Mouse (Mus musculus): ENCODE measurements around the gene Eme2. TPM values are rescaled to one million over a fixed set of nuclear protein-coding genes. Genes with fewer than 3 reads are reported as not detected.

The Eme2 gene
- polyA plus RNA-seq, 1 experiment from 2014 or later, result 23.0 TPM

DNA sequence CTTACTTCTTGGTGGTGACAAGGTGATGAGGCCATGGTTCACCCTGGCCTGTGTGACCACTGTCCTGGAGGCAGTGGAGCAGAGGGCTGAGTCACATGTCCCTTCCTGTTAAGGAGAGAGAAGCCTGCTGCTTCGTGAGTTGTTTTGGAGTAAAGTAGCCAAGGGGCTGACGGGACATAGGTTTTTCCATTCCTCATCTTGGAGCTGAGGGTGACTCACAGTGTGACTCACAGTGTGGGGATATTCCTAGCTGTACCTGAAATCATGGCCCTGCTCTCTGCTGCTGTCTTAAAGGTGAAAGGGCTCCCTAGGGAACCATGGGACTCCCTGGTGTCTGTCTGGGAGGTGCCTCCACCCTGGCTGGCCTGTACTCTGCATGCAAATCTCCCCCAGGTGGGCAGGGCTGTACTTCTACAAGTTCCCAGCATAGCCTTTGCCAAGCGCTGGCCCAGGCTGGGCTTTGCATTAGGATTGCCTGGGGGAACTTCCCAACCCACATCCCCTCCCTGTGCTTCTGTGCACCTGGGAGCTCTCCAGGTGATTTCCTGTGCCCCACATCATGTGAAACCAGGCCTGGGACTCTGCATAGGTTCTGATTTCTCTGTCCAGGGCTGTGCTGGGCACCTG, 38.9 kb downstream of the Eme2 start:
- DNase-seq (ENCODE audit: low spot score) (no peak), ATAC-seq (ENCODE audit: low read depth) (no peak)
- Histone ChIP-seq H3K27me3 (replicated peaks; ENCODE audit: control insufficient read depth, insufficient read depth, low read length) (peaks cover 9% of the 10 kb centered on the region; the same call in 1 of the 2 replicates), H3K4me3 (ENCODE audit: low read depth, low read length) (no peak overlapping the region), H3K9ac (ENCODE audit: low read depth, low read length) (no peak overlapping the region), H3K36me3 (ENCODE audit: control insufficient read depth, insufficient read depth, low read length) (peaks cover 37% of the 10 kb centered on the region), H3K4me1 (ENCODE audit: control insufficient read depth, insufficient read depth, low read length) (peaks cover 4% of the 10 kb centered on the region; the same call in 1 of the 2 replicates), H3K27ac (replicated peaks; ENCODE audit: low read depth, low read length) (no peak overlapping the region), H3K9me3 (ENCODE audit: control insufficient read depth, low read length) (no peaks in the 10 kb centered on the region), H3K4me2 (ENCODE audit: low read depth, low read length) (no peak overlapping the region)
- 86% methylated on average over 3 of the region's 3 CpGs for WGBS

DNA sequence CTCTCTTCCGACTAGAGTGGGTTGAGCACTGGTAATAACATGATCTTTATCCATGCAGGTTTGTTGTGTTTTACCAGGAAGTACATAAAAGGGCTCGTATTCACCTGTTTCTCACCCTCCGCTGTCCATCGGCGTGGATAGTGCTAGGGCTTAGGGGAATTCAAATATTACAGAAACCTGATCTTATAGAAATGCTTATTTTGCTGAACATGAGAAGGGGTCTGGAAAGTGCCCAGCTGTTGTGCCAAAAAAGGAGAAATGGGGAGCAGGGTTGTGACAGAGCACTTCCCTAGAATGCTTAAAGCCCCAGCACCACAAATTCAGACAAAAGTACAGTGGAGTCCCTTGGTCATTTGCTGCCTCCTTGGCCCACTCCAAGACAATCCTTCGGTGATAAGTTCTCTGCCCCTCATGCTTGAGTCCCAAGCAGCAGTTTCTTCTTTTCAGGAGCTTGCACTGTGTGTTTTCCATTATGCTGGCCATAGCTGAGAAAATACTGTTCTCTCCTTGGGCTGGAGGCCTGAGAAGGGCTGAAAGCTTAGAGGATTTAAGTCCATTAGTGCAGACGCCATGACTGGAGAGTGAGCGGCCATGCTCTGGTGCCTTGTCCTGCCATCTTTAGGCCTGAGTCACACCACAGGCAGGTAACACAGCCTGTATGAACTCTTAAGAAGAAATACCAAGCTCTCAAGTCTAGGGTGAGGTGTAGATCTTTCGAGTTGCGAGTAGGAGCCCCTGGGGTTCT, 43.3 kb downstream of the Eme2 start:
- peaks cover 13% of the 10 kb centered on the region for H3K4me1 ChIP-seq (ENCODE audit: control insufficient read depth, insufficient read depth, low read length)
- no peaks in the 10 kb centered on the region for H3K9me3 ChIP-seq (ENCODE audit: control insufficient read depth, low read length)
- H3K9ac ChIP-seq (ENCODE audit: low read depth, low read length), result peak overlapping the region; percentile 72
- no peak for DNase-seq (ENCODE audit: low spot score)
- peak overlapping the region; percentile 65 for H3K4me2 ChIP-seq (ENCODE audit: low read depth, low read length)
- peaks cover 9% of the 10 kb centered on the region; the same call in 1 of the 2 replicates for H3K27me3 ChIP-seq (replicated peaks; ENCODE audit: control insufficient read depth, insufficient read depth, low read length)
- peaks cover 24% of the 10 kb centered on the region for H3K36me3 ChIP-seq (ENCODE audit: control insufficient read depth, insufficient read depth, low read length)
- peak overlapping the region; percentile 88 for H3K4me3 ChIP-seq (ENCODE audit: low read depth, low read length)
- H3K27ac ChIP-seq (replicated peaks; ENCODE audit: low read depth, low read length), result no peak overlapping the region
- ATAC-seq (ENCODE audit: low read depth), result no peak
- 74% methylated on average over 10 of the region's 10 CpGs for WGBS

DNA sequence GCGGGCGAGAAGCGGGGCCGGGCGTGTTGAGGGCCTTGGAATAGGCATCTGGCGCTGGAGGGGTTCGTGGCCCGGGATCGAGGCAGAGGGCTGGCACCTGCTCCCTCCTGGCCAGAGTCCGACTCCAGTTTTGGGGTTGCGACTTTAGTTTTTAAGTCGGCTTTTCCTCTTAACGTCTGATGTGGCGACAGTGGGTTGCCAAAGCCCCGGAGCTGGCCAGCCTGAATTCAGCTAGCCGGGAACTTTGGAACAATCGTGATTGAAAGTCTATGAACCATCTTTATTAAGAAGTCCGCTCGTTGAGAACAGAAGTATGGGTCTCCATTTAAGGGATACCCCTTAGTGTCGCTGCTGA, 44.1 kb downstream of the Eme2 start:
- peak overlapping the region; percentile 65 for H3K4me2 ChIP-seq (ENCODE audit: low read depth, low read length)
- H3K9me3 ChIP-seq (ENCODE audit: control insufficient read depth, low read length), result no peaks in the 10 kb centered on the region
- no peak for DNase-seq (ENCODE audit: low spot score)
- peak overlapping the region; percentile 88 for H3K4me3 ChIP-seq (ENCODE audit: low read depth, low read length)
- peaks cover 13% of the 10 kb centered on the region for H3K4me1 ChIP-seq (ENCODE audit: control insufficient read depth, insufficient read depth, low read length)
- H3K36me3 ChIP-seq (ENCODE audit: control insufficient read depth, insufficient read depth, low read length), result peaks cover 22% of the 10 kb centered on the region
- H3K27me3 ChIP-seq (replicated peaks; ENCODE audit: control insufficient read depth, insufficient read depth, low read length), result peaks cover 9% of the 10 kb centered on the region; the same call in 1 of the 2 replicates
- H3K9ac ChIP-seq (ENCODE audit: low read depth, low read length), result peak overlapping the region; percentile 72
- WGBS, result 3% methylated on average over 15 of the region's 20 CpGs
- ATAC-seq (ENCODE audit: low read depth), result no peak
- H3K27ac ChIP-seq (replicated peaks; ENCODE audit: low read depth, low read length), result no peak overlapping the region

DNA sequence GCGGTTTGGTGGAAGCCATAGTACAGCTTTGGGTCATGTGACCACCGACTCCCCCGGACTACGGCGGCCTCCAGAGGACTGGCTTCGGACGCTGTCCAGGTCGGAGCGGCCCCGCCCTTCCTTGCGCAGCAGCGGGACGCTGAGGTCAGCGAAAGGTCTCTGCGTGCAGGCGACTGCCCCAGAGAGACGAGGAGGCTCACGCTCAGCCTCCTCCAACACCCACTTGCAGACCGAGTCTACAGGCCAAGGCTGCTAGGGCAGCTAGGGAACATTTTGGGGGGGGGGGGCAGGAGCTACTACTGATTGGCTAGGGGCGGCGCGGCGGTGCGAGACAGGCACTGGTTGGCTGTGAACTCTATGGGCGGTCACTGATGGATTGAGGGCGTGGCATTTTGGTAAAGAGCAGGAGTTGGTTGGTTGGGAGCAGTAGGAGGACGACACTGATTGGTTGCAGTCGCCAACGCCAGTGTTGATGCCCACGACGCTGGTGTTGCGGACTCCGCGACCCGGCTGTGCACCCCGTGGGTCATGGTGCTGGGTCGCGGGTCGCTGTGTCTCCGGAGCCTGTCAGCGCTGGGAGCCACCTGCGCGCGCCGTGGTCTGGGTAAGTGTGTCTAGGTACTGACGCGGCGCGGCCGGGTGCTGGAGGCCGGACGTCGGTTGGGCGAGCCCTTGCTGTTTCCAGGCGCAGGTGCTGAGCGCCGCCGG, 44.7 kb downstream of the Eme2 start, which contains the start of gene Fahd1:
Fahd1 (minus strand) TSS at position 300 of the 708 bp plus-strand sequence.
- WGBS, result under 1% methylated on average over 51 of the region's 58 CpGs

DNA sequence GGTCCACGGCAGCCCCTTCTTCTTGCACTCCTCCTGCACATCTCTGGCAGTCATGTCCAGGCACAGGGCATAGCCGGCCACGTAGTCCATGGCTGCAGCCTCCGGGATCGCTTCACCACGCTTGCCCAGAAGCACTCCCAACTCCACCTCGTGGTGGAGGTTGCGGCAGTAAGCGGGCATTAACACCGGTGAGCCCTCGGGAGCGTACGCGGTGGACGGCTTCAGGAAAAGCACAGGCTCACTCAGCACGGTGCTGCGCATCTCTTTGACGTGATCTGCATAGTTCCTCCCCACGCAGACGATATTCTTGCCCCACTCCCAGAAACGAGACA, 45.2 kb downstream of the Eme2 start:
- H3K36me3 ChIP-seq (ENCODE audit: control insufficient read depth, insufficient read depth, low read length), result peaks cover 17% of the 10 kb centered on the region
- H3K9ac ChIP-seq (ENCODE audit: low read depth, low read length), result peak overlapping the region; percentile 76
- peak overlapping the region; percentile 85 for H3K27ac ChIP-seq (replicated peaks; ENCODE audit: low read depth, low read length)
- H3K4me2 ChIP-seq (ENCODE audit: low read depth, low read length), result peak overlapping the region; percentile 65
- H3K27me3 ChIP-seq (replicated peaks; ENCODE audit: control insufficient read depth, insufficient read depth, low read length), result peaks cover 9% of the 10 kb centered on the region; the same call in 1 of the 2 replicates
- no peak for DNase-seq (ENCODE audit: low spot score)
- H3K4me1 ChIP-seq (ENCODE audit: control insufficient read depth, insufficient read depth, low read length), result peaks cover 13% of the 10 kb centered on the region
- ATAC-seq (ENCODE audit: low read depth), result peak; percentile 50; the same call in 1 of the 2 replicates
- no peaks in the 10 kb centered on the region for H3K9me3 ChIP-seq (ENCODE audit: control insufficient read depth, low read length)
- peak overlapping the region; percentile 88 for H3K4me3 ChIP-seq (ENCODE audit: low read depth, low read length)
- under 1% methylated on average over 18 of the region's 21 CpGs for WGBS

More for the DNA sequence above, 44.7 kb downstream of the Eme2 start, which contains the start of gene Fahd1:
- Histone ChIP-seq H3K9ac (ENCODE audit: low read depth, low read length) (peak within 1 kb of the TSS; percentile 76), H3K27ac (replicated peaks; ENCODE audit: low read depth, low read length) (peak within 1 kb of the TSS; percentile 85), H3K9me3 (ENCODE audit: control insufficient read depth, low read length) (no peaks in the 10 kb centered on the region), H3K4me2 (ENCODE audit: low read depth, low read length) (peak within 1 kb of the TSS; percentile 65), H3K27me3 (replicated peaks; ENCODE audit: control insufficient read depth, insufficient read depth, low read length) (peaks cover 9% of the 10 kb centered on the region; the same call in 1 of the 2 replicates), H3K4me1 (ENCODE audit: control insufficient read depth, insufficient read depth, low read length) (peaks cover 13% of the 10 kb centered on the region), H3K4me3 (ENCODE audit: low read depth, low read length) (peak within 1 kb of the TSS; percentile 88), H3K36me3 (ENCODE audit: control insufficient read depth, insufficient read depth, low read length) (peaks cover 19% of the 10 kb centered on the region)
- DNase-seq (ENCODE audit: low spot score), result peak; percentile 99
- peak; percentile 100 for ATAC-seq (ENCODE audit: low read depth)

DNA sequence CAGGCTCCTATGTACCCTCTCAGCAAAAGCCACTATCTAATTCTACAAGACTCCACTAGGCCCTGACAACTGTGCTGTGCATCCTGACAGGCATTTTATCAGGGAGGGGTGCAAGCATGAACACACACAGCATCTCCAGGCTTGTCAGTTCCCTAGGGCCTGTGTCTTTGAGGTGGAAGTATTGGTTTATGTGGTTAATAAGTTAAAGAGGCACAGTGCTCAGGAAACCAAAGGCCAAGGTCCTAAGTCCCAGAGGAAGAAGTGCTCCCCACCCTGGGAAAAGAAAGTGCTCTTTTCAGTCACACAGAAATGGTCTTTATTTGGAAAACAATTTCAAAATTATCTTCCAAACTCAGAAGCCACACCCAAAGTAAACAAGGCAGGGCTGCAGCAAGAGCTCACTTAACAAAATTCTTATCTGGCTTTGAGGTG, 46.3 kb downstream of the Eme2 start:
- H3K9me3 ChIP-seq (ENCODE audit: control insufficient read depth, low read length), result no peaks in the 10 kb centered on the region
- H3K4me3 ChIP-seq (ENCODE audit: low read depth, low read length), result peak overlapping the region; percentile 88; the same call in 1 of the 2 replicates
- DNase-seq (ENCODE audit: low spot score) (no peak), ATAC-seq (ENCODE audit: low read depth) (no peak)
- peaks cover 10% of the 10 kb centered on the region for H3K36me3 ChIP-seq (ENCODE audit: control insufficient read depth, insufficient read depth, low read length)
- H3K27ac ChIP-seq (replicated peaks; ENCODE audit: low read depth, low read length), result no peak overlapping the region
- H3K9ac ChIP-seq (ENCODE audit: low read depth, low read length), result no peak overlapping the region
- H3K27me3 ChIP-seq (replicated peaks; ENCODE audit: control insufficient read depth, insufficient read depth, low read length), result peaks cover 9% of the 10 kb centered on the region; the same call in 1 of the 2 replicates
- H3K4me1 ChIP-seq (ENCODE audit: control insufficient read depth, insufficient read depth, low read length), result peaks cover 13% of the 10 kb centered on the region
- peak overlapping the region; percentile 65 for H3K4me2 ChIP-seq (ENCODE audit: low read depth, low read length)

DNA sequence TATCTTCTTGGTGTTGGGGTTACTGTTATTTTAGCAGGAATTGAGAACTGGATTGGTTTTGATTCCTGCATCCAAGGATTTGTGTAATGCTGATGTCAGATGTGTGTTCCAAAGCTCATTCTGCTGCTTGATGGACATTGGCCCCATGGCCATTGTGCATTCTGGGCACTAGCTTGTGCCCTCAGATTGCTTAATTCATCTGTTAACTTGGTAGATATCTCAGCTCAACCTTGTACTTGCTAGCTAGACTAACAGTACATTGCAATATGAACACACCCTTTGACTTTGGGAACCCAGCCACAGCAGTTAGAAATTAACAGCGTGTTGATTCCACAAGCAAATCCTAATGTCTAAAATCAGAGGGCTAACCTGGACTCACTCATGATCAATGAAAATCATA, 47.5 kb downstream of the Eme2 start:
- H3K9me3 ChIP-seq (ENCODE audit: control insufficient read depth, low read length), result no peaks in the 10 kb centered on the region
- H3K36me3 ChIP-seq (ENCODE audit: control insufficient read depth, insufficient read depth, low read length), result no peaks in the 10 kb centered on the region
- WGBS, result 95% methylated on average over 1 of the region's 1 CpGs
- H3K27ac ChIP-seq (replicated peaks; ENCODE audit: low read depth, low read length), result no peak overlapping the region
- no peak overlapping the region for H3K4me2 ChIP-seq (ENCODE audit: low read depth, low read length)
- peaks cover 13% of the 10 kb centered on the region for H3K4me1 ChIP-seq (ENCODE audit: control insufficient read depth, insufficient read depth, low read length)
- no peak for ATAC-seq (ENCODE audit: low read depth)
- H3K27me3 ChIP-seq (replicated peaks; ENCODE audit: control insufficient read depth, insufficient read depth, low read length), result peaks cover 9% of the 10 kb centered on the region; the same call in 1 of the 2 replicates
- DNase-seq (ENCODE audit: low spot score), result no peak
- no peak overlapping the region for H3K4me3 ChIP-seq (ENCODE audit: low read depth, low read length)
- H3K9ac ChIP-seq (ENCODE audit: low read depth, low read length), result no peak overlapping the region

DNA sequence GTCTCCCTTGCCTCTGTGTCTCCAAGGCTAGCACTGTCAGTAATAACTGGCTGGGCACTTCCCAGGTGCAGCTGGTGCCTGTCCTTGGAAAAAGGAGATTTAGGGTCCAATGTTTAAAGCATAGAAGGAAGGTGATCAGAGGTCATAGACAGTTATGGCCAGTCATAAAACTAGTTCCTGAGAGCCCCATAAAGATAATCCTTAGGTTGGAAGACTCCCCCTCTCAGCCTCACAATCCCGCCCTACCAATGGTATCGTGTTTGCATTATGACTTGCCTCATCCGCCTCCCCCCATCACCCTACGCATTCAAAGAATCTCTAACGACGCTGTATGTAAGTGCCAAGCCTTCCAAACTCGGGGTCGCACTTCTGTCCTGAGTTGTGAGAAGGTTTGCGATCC, 50.4 kb downstream of the Eme2 start:
- no peak for ATAC-seq (ENCODE audit: low read depth)
- DNase-seq (ENCODE audit: low spot score), result no peak
- H3K4me1 ChIP-seq (ENCODE audit: control insufficient read depth, insufficient read depth, low read length), result peaks cover 9% of the 10 kb centered on the region
- no peak overlapping the region for H3K27ac ChIP-seq (replicated peaks; ENCODE audit: low read depth, low read length)
- H3K4me2 ChIP-seq (ENCODE audit: low read depth, low read length), result no peak overlapping the region
- no peak overlapping the region for H3K9ac ChIP-seq (ENCODE audit: low read depth, low read length)
- H3K36me3 ChIP-seq (ENCODE audit: control insufficient read depth, insufficient read depth, low read length), result no peaks in the 10 kb centered on the region
- 55% methylated on average over 9 of the region's 9 CpGs for WGBS
- no peak overlapping the region for H3K4me3 ChIP-seq (ENCODE audit: low read depth, low read length)
- no peaks in the 10 kb centered on the region for H3K27me3 ChIP-seq (replicated peaks; ENCODE audit: control insufficient read depth, insufficient read depth, low read length)
- no peaks in the 10 kb centered on the region for H3K9me3 ChIP-seq (ENCODE audit: control insufficient read depth, low read length)

Measured in embryonic facial prominence, embryonic 14.5 days (tissue).